Mouse (Mus musculus) telencephalon, adult 2 months (tissue): Measurements from ENCODE around the gene Rpap1.

Experiments used
- DNase-seq: peaks from one replicate; pipeline ENCODE4 v3.0.0-alpha.2; 2011; ENCODE audit warnings: low read depth, low spot score

The Rpap1 gene

DNA sequence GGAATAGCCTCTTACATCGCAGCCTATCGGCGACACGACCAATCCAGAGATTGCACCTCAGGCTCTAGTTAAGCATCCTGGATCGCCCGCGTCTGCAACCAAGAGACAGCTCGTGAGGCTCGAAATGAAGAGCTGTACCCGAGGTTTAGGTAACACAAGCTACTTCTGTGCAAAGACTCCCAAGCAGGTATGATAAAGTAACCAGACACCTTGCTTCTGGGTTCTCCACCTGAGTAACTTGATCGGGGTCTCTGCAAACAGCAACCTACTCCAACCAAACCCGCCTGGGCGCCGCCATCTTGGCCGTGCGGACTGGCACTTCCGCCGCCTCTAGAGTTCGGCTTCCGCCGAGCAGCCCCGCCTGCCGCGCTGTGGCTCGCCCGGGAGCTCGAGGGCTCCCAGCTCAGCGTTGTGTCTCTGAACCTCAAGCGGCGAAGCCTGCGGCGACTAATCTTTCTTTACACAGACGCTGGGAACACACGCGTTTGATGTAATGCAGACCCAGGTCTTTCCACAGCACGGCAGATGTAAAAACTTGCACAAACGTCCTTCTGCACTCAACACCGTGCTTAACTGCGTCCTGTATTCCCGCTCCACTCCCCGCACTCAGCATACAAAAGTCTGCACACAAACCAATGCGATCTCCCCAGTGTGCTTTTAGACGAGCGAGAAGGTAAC lies at the start of gene Rpap1:
Gene Rpap1, minus strand, starts transcription at position 332 of the 678 bp plus-strand sequence.
- DNase-seq = no peak

DNA sequence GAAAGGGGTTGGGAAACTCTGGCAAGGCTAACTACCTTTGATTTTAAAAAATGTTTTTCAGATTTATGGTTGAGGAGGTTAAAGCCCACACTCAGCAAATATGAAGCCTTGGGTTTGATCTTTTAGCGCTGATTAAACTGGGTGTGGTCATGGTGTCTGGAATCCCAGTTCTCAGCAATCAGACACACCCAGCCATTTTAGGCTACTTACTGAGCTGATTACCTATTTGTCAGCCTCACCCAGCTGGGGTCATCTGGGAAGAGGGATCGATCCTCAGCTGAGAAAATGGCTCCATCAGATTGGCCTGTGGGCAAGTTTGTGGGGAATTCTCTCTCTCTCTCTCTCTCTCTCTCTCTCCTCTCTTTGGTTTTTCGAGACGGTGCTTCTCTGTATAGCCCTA lies 46.9 kb upstream of the Rpap1 start:
- no peak for DNase-seq

DNA sequence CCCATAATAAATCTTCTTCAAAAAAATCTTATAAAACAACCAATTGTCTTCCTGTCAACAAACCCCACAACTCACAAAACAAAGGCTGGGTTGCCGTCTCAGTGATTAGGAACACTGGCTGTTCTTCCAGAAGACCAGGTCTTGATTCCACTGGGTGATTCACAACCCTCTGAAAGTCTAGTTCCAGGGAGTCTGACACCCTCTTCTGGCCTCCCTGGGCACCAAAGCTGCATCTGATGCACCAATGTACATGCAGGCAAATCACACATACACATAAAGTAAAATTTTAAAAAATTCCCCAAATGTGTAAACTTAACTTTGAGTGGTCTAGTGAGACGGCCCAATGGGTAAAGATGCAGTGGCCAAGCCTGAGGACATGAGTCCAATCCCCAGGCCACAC lies 43.2 kb upstream of the Rpap1 start:
- no peak for DNase-seq

DNA sequence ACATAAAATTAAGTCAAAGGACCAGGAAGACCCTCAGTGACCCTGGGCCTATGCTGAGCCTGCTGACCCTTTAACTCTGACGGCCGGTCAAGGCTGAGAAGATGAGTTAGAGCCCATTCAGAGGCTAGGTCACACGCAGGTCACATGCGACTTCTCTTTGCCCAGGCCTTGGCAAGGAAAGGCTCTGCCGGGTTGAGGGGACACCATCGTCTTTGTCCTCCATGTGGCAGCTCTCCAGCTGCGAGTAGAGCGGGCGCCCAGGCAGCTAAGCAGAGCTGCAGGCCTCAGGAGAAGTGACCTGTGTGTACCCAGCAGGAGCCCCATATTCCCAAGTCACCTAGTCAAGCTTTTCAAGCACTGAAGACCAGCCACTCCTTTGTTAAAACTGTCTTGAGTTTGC lies 33.8 kb upstream of the Rpap1 start:
- no peak for DNase-seq

DNA sequence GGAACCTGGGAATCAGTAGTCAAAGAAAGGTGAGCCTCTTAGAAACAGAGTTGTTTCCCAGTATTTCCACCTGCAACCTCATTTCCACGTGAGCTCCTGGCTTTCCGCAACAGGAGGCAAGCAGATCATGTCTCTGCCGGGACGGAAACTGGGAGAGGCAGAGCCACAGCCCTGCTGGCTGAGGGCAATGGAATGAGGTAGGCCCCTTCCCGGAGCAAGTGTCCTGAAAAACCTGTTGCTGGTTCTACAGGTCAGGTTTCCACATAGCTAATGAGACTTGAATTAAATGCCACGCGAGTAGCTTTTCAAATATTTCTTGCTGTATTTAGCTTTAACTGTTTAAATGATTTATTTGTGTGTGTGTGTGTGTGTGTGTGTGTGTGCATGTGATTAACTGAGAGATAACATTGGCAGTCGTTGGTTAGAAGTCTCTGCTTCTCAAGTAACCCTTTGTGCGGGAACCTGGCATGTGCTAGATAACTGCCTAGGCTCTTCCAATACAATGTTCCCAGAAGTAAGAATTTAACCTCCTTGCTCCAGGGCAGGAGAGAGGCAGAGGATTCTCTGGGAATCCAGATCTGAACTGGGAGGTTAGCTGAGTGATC lies 31.4 kb upstream of the Rpap1 start:
- DNase-seq = no peak

DNA sequence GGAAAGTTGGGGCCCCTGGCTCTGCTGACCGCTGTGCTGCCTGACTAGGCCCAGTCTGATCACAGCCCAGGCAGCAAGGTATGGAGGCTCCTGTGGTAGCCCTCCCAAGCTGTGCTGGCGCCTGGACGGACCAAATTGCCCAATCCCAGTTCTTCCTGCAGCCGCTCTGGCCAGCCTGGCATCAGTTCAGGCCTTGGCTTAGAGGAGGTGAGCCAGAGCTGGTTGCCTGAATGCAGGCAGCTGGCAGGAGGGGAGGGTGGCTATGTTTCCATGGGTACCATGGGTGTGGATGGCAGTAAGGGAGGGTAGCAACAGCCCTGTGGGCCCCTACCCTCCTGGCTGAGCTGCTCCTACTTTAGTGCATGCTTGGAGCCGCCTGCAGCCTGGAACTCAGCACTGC lies 29.7 kb upstream of the Rpap1 start:
- DNase-seq = no peak

DNA sequence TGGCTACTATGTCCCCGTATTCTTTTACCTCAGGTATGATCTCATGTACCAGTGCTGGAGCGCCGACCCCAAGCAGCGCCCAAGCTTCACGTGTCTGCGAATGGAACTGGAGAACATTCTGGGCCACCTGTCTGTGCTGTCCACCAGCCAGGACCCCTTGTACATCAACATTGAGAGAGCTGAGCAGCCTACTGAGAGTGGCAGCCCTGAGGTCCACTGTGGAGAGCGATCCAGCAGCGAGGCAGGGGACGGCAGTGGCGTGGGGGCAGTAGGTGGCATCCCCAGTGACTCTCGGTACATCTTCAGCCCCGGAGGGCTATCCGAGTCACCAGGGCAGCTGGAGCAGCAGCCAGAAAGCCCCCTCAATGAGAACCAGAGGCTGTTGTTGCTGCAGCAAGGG lies 29.3 kb upstream of the Rpap1 start:
- DNase-seq = no peak

DNA sequence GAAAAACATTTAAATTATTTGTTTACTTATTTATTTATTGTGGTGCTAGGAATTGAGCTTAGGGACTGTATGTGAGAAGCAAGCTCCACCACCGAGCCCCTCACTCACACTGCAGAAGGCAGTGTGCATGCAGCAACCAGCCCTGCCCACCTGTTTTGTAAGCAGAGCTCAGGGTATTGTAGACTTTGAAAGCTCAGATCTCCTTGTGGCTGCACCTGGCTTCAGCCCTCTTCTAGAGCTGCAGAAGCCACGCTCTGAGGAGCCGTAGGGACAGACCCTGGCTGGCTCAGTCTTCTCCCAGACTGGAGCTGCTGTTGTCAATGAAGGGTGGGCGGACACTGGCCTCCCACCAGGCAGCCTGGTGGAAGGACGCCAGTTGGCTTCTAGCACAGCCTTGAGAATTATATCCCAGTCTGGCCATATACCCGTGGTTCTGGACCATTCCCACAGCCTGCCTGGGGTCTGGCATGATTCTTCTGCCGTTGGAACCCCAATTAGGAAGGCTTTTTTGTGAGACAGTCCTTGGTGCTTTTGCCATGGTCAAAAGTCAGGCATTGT lies 27.1 kb upstream of the Rpap1 start:
- DNase-seq = no peak

DNA sequence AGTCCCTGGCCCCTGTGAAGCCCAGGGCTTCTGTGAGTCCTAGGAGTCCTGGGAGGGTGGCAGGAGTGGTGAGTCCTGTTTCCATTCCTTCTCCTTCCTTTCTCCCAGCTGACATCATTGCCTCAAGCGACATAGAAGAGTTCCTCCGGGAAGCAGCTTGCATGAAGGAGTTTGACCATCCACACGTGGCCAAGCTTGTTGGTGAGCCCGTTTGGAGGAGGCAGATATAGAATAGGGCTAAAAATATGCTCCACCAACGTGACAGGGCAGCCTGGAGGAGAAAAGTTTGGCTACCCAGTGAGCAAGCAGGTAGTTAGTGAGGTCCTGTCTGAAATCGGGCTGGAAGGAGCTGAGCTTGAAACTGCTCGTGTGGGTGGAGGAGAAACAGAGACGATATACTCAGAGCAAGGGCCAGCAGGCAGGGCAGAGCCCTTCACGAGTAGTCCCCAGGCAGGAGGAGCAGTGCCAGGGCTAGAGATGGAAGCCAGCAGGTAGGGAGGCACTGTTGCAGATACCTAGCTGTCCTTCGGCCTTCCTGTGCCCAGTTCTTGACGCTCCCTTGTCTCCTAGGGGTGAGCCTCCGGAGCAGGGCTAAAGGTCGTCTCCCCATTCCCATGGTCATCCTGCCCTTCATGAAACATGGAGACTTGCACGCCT lies 24.3 kb upstream of the Rpap1 start:
- DNase-seq = peak; percentile 87

DNA sequence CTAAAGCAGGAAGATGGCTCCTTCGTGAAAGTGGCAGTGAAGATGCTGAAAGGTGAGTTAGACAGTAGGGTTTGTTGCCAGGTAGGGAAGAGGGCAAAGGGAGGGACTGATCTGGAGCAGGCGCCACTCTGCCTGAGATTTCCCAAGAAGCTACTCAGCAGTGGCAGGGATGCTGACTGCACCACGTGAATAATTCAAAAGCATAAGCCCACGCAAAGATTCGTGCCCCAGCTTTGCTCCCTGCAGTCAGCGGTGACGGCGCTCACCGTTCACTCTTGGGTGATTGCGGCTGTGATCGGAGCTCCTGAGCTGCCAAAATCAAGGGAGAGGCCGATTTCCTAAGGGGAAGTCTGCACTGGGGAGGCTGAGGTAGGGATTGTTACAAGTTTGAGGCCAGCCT lies 23.6 kb upstream of the Rpap1 start:
- DNase-seq = no peak

DNA sequence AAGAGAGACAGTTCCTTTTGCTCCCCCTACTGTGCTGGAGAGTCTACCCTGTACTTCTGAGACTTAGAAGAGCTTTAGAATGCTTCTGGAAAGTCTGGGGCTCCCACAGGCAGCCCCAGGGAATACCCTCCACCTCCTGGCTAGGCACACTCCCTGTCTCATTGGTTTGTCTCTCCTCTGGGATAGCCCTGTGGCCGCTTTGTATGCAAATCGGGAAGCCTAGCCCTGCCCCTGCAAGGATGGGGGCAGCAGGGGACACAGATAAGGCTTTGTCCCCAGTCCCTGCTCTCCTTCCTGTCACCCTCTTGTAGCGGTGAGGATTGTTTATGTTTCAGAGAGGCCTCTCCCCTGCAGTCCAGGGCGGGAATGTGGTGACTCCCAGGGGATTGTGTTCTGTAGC lies 21.5 kb upstream of the Rpap1 start:
- DNase-seq = no peak

DNA sequence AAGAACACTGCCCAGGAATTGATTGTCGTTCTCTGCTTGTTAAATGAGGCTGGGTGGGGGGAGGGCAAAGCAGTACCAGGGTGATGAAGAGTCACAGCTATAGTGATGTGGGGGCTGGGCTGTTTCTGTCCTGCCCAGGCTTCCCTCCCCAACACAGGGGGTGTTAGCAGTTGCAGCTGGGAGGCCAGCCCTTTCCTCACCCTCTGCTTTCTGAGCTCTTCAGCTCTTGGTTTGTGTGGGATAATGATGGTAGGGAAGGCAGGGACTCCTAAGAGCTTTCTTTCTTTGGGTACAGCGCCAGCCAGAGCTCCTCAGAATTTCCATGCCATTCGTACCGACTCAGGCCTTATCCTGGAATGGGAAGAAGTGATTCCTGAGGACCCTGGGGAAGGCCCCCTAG lies 21.1 kb upstream of the Rpap1 start:
- no peak for DNase-seq

DNA sequence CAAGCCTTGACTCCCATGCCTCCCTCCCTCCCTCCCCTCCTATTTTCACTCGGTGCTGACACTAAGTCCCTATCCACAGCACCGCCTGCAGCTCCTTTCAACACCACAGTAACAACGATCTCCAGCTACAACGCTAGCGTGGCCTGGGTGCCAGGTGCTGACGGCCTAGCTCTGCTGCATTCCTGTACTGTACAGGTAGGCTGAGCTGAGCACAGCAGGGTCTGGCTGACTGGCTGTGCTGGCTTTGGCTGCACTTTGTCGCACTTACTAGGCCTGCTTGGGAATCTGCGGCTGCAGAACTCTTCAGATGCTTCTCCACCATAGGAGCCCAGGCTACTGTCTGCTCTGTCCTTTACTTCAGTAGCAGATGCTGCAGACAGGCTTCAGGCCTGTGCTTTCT lies 18.2 kb upstream of the Rpap1 start:
- no peak for DNase-seq

DNA sequence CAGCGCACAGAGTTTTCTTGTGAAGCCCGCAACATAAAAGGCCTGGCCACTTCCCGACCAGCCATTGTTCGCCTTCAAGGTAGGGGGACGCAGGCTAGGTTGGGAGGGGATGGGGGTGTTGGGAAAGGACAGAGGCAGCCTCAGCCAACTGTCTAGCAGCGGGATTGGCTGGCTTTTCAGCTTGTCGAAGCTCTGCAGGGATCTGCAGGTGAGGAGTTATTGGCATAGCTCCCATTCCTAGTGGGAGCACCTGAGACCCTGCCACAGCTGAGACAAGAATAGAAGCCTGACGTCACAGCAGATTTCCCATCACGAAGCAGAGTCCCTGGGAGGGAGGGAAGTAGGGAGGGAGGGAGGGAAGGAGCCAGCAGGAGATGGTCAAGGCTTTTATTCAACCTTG lies 17.4 kb upstream of the Rpap1 start:
- DNase-seq = no peak

DNA sequence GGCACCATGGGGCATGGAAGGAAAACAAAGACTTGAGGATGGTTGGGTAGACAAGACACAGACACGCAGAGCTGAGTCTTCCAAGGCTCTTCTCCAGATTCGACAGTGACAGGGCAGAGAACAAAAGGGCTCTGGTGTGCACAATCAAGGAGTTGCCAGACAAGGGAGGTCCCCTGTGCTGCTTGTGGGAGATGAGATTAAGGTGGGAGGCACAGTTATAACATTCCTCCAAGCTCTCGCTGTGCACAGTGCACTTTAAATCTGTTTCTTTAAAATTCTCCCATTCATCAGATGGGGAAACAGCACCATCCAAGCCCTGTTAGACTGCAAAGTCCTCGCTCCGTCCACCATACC lies 16.9 kb upstream of the Rpap1 start:
- no peak for DNase-seq

DNA sequence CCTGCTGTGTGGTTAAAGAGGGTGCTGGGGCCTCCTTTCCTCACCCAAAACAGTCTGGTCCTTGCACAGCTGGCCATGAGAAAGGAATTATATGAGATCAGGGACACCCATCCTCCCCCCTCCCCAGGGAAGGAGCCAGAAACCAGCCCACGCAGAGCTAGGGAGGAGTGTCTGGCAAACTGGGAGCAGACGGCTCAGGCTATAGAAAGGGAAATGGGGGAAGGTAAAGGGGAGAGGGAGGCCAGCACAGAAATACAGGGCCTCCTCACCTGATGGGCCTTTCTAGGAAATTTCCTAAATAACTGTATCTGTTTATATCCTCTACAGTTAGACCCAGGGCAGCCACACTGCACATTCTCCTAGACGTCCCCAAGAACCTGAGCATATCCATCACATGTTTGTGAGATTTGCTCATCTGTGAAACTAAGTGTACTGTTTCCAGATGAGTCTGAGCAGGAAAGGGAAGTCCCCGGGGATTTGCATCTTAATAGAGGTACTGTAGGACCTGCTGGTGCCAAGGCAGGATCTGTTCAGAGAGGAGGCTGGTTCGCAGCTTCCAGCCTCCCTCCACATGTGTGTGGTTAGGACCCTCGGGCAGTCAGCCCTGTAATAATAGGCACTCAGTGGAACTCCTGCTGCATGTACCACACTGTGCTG lies 16.4 kb upstream of the Rpap1 start:
- no peak for DNase-seq

DNA sequence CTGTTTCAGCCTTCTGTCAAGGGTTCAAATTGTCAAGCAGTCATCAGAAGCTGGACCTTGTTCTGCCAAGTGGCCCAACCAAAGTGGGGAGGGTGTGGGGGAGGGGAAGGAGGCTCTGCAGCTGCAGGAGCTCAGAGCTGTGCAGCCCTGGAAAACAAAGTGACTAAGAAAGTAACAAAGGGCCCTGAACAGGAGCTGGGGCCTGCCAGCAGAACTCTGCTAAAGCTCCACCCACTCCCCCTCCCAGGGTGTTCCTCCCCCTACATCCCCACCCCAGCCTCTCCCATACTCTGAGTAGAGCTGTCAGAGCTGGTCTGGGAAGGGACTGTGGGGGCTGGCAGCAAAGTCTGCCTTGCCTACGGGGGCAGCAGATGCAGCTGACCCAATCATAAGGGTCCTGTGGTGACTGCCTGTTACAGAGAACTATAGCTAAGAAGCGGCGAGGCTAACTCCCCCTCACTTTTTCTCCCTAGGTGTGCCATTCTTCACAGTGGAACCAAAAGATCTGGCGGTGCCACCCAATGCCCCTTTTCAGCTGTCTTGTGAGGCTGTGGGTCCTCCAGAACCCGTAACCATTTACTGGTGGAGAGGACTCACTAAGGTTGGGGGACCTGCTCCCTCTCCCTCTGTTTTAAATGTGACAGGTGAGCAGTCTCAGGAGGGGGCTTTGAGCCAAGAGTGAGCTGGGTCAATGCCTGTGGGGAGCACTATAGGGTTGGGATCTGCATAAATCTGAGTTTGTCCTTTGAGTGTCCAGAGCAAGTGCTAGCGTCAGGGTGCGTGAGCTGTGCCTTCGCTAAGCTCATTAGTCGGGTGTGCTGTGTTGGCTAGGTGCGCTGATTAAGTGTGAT lies 15.7 kb upstream of the Rpap1 start:
- no peak for DNase-seq

DNA sequence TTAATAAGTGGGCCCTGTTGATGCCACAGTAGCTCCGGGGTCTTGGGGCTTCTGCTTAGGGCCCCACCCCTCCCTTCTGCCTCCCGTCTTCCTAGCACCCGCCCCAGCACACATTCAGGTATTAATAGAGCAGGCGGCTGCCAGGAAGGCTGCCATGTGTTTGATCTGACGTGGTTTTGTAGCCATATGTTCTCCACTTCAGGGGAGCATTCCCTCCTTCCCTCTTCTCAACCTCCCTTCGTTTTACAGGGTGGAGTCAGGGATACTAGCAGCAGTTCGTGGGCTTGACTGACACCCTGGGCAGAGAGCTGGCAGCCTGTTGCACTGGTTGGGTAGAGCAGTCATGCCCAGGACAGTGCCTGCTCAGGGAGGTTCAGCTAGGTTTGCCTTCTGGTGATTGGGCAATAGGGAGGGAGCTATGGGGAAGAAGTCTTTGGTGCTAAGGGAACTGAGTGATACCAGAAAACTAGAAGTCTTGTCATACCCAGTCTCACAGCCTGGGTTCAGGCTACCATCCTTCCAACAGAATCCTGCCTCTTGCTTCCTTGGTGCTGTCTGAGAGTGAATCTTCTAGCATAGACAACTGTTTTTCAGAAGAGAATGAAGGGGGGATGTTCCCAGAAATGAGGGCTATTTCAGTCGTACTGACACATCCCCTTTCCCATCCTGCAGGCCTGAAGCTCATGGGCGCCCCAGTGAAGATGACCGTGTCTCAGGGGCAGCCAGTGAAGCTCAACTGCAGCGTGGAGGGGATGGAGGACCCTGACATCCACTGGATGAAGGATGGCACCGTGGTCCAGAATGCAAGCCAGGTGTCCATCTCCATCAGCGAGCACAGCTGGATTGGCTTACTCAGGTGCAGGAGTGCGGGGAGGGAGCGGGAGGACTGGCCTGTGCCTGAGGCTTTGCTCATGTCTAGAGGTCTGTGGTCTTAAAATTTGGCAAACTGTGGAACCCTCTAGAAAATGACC lies 13.8 kb upstream of the Rpap1 start:
- DNase-seq = peak; percentile 90

DNA sequence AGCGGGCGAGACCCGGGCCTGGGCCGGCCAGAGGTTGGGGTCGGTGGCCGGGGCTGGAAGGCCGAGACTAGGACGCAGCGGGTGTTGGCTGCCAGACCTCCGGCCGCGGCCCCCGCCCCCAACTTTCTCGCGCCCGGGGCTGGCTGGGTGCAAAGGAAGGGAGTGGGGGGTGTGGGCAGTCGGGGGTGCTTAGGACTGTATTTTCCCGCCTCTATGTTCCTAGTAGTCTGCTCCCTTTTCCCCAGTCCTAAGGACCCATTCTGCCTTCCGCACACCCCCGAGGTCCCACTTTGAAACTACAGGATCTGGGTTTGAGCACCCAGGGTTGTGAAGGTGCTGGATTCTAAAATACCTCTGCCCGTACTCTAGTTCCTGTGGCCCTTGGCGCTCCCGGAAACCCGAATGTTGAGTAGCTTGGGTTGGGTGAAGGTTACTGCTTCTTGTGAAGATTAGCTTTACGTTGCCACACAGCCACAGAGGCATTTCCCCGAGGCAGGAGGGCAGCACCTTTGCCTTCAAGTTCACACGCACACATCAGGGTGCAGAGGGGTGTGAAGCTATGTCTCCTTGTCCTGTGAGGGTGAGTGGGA lies 12.7 kb upstream of the Rpap1 start:
- no peak for DNase-seq
